Mouse (Mus musculus): ENCODE results near the gene Pafah1b3. TPM values are rescaled to one million over a fixed set of nuclear protein-coding genes. Genes with fewer than 3 reads are reported as not detected.

The Pafah1b3 gene
- polyA plus RNA-seq, 1 experiment = 47.8 TPM

DNA sequence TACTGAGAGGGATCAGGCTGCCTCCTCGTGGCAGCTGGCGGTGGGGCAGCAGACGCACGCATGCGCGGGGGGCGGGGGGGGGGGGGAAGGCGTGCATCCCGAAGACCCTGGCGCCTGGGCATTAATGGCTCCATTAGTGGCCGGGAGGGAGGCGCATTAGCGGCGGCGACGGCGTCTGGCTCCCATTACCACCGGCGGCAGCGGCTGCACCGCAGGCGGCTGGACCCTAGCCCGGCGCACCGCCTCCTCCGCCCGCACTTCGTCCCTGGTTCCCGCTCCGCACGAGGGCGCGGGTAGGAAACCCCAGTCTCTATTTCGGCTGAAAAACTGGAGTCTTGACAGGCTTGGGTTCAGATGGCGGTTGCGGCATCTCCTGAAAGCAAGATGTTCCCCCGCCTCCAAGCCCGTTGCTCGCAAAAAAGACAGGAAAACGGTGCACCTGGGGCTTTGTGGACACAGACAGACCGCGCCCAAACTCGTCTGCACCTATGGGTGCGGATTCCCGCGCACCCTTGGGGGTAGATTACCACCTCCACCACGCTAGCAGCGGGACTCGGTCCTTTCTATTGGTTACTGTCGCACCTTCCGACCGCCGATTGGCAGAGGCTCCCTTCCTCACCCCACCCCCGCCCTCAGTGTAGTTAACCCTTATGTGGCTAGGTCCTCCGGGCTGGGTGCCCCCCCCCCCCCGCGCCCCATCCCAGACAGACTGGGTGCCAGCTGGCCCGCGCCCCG lies 19.3 kb downstream of the Pafah1b3 start:
- peak; percentile 28; the same call in 1 of the 2 replicates for TF ChIP-seq EP300 (IDR thresholded peaks at IDR 0.05; ENCODE audit: insufficient read depth, low read depth, low read length)
- TF ChIP-seq CTCF (IDR thresholded peaks at IDR 0.05; ENCODE audit: low read depth, low read length) = peak; percentile 59
- TF ChIP-seq POLR2A (IDR thresholded peaks at IDR 0.05; ENCODE audit: insufficient read depth, low read length) = no peak
- peak overlapping the region; percentile 81 for H3K4me3 ChIP-seq (ENCODE audit: low read depth, low read length)
- no peaks in the 10 kb centered on the region for H3K36me3 ChIP-seq (ENCODE audit: control insufficient read depth, insufficient read depth, low read length, poor library complexity, severe bottlenecking)
- no peaks in the 10 kb centered on the region for H3K9me3 ChIP-seq (replicated peaks; ENCODE audit: control insufficient read depth, insufficient read depth, low read length, poor library complexity, severe bottlenecking)
- H3K27ac ChIP-seq (ENCODE audit: insufficient read depth, low read length) = peak overlapping the region; percentile 78; the same call in 1 of the 2 replicates
- H3K9ac ChIP-seq (ENCODE audit: low read depth, poor library complexity, severe bottlenecking) = peak overlapping the region; percentile 68
- H3K27me3 ChIP-seq (ENCODE audit: control insufficient read depth, insufficient read depth, low read length, poor library complexity, severe bottlenecking) = no peaks in the 10 kb centered on the region
- peaks cover 14% of the 10 kb centered on the region for H3K4me1 ChIP-seq (ENCODE audit: control insufficient read depth, insufficient read depth, low read length)

DNA sequence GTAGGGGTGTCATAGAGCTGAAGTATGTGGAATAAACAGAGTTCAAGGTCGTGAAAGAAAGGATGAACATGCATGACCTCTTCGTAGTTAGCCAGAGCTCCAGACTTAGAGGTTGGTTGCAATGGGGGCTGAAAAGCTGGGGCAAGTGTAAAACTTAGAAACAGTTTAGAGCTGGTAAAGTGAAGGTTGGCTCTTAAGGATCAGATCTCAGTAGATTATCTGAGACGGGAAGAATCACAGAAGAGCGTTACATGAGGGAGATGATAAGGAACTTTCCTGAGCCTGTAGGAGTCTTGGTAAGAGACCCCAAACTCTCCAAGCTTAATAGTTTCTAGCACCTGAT lies 19.8 kb downstream of the Pafah1b3 start:
- Histone ChIP-seq H3K36me3 (ENCODE audit: control insufficient read depth, insufficient read depth, low read length, poor library complexity, severe bottlenecking) (no peaks in the 10 kb centered on the region), H3K9ac (ENCODE audit: low read depth, poor library complexity, severe bottlenecking) (peak overlapping the region; percentile 68), H3K4me3 (ENCODE audit: low read depth, low read length) (no peak overlapping the region), H3K4me1 (ENCODE audit: control insufficient read depth, insufficient read depth, low read length) (peaks cover 14% of the 10 kb centered on the region), H3K9me3 (replicated peaks; ENCODE audit: control insufficient read depth, insufficient read depth, low read length, poor library complexity, severe bottlenecking) (no peaks in the 10 kb centered on the region), H3K27me3 (ENCODE audit: control insufficient read depth, insufficient read depth, low read length, poor library complexity, severe bottlenecking) (no peaks in the 10 kb centered on the region), H3K27ac (ENCODE audit: insufficient read depth, low read length) (peak overlapping the region; percentile 78)
- no peak for TF ChIP-seq POLR2A (IDR thresholded peaks at IDR 0.05; ENCODE audit: insufficient read depth, low read length)
- no peak for TF ChIP-seq EP300 (IDR thresholded peaks at IDR 0.05; ENCODE audit: insufficient read depth, low read depth, low read length)
- no peak for TF ChIP-seq CTCF (IDR thresholded peaks at IDR 0.05; ENCODE audit: low read depth, low read length)

DNA sequence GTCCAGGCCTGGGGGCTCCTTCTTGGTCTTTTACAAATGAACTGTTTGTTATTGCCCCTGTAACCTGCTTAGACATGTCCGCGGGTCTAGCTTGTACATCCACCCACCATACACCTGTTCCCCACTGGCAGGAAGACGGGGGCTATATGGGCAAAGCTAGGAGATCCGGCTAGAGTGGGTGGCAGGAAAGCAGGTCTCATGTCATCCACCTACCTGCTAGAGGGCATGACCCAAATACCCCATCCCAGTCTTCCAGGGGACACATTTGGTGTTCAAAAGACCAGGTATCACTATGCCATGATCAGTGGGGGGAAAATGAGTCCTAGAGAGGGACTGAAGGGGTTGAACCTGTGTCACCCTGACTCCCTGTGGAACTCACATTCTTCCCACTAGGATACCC lies 20.4 kb downstream of the Pafah1b3 start:
- peaks cover 14% of the 10 kb centered on the region for H3K4me1 ChIP-seq (ENCODE audit: control insufficient read depth, insufficient read depth, low read length)
- H3K27ac ChIP-seq (ENCODE audit: insufficient read depth, low read length) = peak overlapping the region; percentile 78

DNA sequence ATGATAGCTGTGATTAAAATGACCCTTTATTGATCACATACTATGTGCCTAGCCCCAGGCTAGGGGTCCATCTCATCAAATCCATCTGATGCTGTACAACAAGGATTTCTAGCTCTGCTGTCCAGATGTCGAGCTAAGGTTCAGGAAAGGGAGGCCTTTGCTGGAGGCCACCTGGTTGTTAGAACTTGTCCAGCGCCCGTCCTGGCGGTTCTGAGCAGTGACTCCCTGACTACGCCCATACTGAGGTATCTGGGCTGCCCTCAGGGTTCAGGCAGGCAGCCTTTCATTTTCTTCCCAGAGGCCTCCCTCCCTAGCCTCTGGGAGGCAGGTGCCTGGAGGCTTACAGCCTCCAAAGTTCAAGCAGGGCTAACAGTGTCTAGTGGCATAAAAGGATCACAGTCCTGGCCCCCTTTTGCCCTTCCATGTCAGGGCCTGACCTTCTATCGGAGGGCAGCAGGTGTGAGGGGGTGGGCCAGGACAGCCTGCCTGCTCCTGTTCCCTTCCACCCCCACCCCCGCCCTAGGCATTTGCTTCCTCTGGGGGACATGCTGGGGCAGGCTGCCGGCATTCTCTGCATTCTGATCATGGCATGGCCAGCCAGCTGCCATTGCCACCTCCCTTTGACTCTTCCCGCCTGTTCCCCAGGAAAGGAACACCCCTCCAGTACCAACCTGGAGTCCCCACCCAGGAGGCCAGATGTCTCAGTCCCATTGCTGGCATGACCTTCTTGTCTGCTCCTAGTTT lies 22.1 kb downstream of the Pafah1b3 start:
- Histone ChIP-seq H3K9me3 (replicated peaks; ENCODE audit: control insufficient read depth, insufficient read depth, low read length, poor library complexity, severe bottlenecking) (no peaks in the 10 kb centered on the region), H3K4me3 (ENCODE audit: low read depth, low read length) (0 out of 2 replicates have a peak overlapping the region, but pooled peaks have one; percentile 2), H3K27me3 (ENCODE audit: control insufficient read depth, insufficient read depth, low read length, poor library complexity, severe bottlenecking) (no peaks in the 10 kb centered on the region), H3K9ac (ENCODE audit: low read depth, poor library complexity, severe bottlenecking) (peak overlapping the region; percentile 68), H3K4me1 (ENCODE audit: control insufficient read depth, insufficient read depth, low read length) (peaks cover 14% of the 10 kb centered on the region), H3K27ac (ENCODE audit: insufficient read depth, low read length) (peak overlapping the region; percentile 78), H3K36me3 (ENCODE audit: control insufficient read depth, insufficient read depth, low read length, poor library complexity, severe bottlenecking) (no peaks in the 10 kb centered on the region)
- TF ChIP-seq EP300 (IDR thresholded peaks at IDR 0.05; ENCODE audit: insufficient read depth, low read depth, low read length) = peak; percentile 97
- TF ChIP-seq CTCF (IDR thresholded peaks at IDR 0.05; ENCODE audit: low read depth, low read length) = no peak

More for the DNA sequence above, 20.4 kb downstream of the Pafah1b3 start:
- Histone ChIP-seq H3K27me3 (ENCODE audit: control insufficient read depth, insufficient read depth, low read length, poor library complexity, severe bottlenecking) (no peaks in the 10 kb centered on the region), H3K36me3 (ENCODE audit: control insufficient read depth, insufficient read depth, low read length, poor library complexity, severe bottlenecking) (no peaks in the 10 kb centered on the region), H3K9me3 (replicated peaks; ENCODE audit: control insufficient read depth, insufficient read depth, low read length, poor library complexity, severe bottlenecking) (no peaks in the 10 kb centered on the region), H3K4me3 (ENCODE audit: low read depth, low read length) (0 out of 2 replicates have a peak overlapping the region, but pooled peaks have one; percentile 8), H3K9ac (ENCODE audit: low read depth, poor library complexity, severe bottlenecking) (peak overlapping the region; percentile 68)
- TF ChIP-seq EP300 (IDR thresholded peaks at IDR 0.05; ENCODE audit: insufficient read depth, low read depth, low read length) (no peak), POLR2A (IDR thresholded peaks at IDR 0.05; ENCODE audit: insufficient read depth, low read length) (no peak), CTCF (IDR thresholded peaks at IDR 0.05; ENCODE audit: low read depth, low read length) (no peak)

DNA sequence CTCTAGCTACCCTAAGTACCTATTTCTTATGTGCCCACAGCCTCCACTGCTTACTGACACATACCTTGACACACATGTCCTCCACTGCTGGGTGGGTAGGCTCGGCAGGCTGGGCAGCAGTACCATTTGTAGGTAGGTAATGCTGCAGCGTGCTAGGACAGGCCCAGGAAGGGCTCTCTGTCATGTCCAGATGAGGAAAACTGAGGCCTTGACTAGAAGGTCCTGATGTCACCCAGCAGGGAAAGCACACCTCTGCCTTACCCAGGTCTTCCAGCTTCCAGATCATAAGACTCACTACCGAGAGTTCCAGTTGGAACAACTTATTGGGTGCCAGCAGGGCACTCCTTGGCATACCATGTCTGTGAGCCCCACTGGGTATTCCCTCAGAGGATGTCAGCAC lies 22.8 kb downstream of the Pafah1b3 start:
- Histone ChIP-seq H3K4me1 (ENCODE audit: control insufficient read depth, insufficient read depth, low read length) (peaks cover 11% of the 10 kb centered on the region), H3K36me3 (ENCODE audit: control insufficient read depth, insufficient read depth, low read length, poor library complexity, severe bottlenecking) (no peaks in the 10 kb centered on the region), H3K27me3 (ENCODE audit: control insufficient read depth, insufficient read depth, low read length, poor library complexity, severe bottlenecking) (no peaks in the 10 kb centered on the region), H3K27ac (ENCODE audit: insufficient read depth, low read length) (peak overlapping the region; percentile 78), H3K9me3 (replicated peaks; ENCODE audit: control insufficient read depth, insufficient read depth, low read length, poor library complexity, severe bottlenecking) (no peaks in the 10 kb centered on the region), H3K4me3 (ENCODE audit: low read depth, low read length) (no peak overlapping the region), H3K9ac (ENCODE audit: low read depth, poor library complexity, severe bottlenecking) (0 out of 2 replicates have a peak overlapping the region, but pooled peaks have one; percentile 6)
- TF ChIP-seq CTCF (IDR thresholded peaks at IDR 0.05; ENCODE audit: low read depth, low read length) = no peak
- no peak for TF ChIP-seq POLR2A (IDR thresholded peaks at IDR 0.05; ENCODE audit: insufficient read depth, low read length)
- no peak for TF ChIP-seq EP300 (IDR thresholded peaks at IDR 0.05; ENCODE audit: insufficient read depth, low read depth, low read length)

DNA sequence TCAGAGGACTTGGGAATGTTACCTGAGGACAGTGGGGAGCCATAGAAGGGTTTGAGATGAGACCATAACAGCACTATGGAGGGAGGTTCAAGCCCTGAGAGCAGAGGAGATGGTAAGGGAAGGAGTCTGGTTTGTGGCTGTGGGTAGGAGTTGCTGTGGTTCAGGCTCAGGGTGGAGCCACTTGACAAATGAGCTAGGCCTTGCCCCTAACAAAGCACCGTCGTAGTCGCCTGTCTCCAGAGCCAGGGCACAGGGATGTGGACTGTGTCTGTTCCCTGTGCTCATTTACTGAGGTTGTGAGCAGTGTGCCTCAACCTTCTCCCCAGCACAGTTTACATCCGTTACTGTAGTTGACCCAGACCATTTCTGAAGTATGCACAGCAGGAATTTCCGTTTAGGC lies 23.2 kb downstream of the Pafah1b3 start:
- 0 out of 2 replicates have a peak overlapping the region, but pooled peaks have one; percentile 6 for H3K9ac ChIP-seq (ENCODE audit: low read depth, poor library complexity, severe bottlenecking)
- no peaks in the 10 kb centered on the region for H3K27me3 ChIP-seq (ENCODE audit: control insufficient read depth, insufficient read depth, low read length, poor library complexity, severe bottlenecking)
- H3K36me3 ChIP-seq (ENCODE audit: control insufficient read depth, insufficient read depth, low read length, poor library complexity, severe bottlenecking) = no peaks in the 10 kb centered on the region
- H3K9me3 ChIP-seq (replicated peaks; ENCODE audit: control insufficient read depth, insufficient read depth, low read length, poor library complexity, severe bottlenecking) = no peaks in the 10 kb centered on the region
- H3K27ac ChIP-seq (ENCODE audit: insufficient read depth, low read length) = peak overlapping the region; percentile 78
- no peak overlapping the region for H3K4me3 ChIP-seq (ENCODE audit: low read depth, low read length)
- TF ChIP-seq EP300 (IDR thresholded peaks at IDR 0.05; ENCODE audit: insufficient read depth, low read depth, low read length) (no peak), CTCF (IDR thresholded peaks at IDR 0.05; ENCODE audit: low read depth, low read length) (no peak), POLR2A (IDR thresholded peaks at IDR 0.05; ENCODE audit: insufficient read depth, low read length) (no peak)
- H3K4me1 ChIP-seq (ENCODE audit: control insufficient read depth, insufficient read depth, low read length) = peaks cover 11% of the 10 kb centered on the region

All from ES-Bruce4 (cell line).